Mouse (Mus musculus): ENCODE measurements around the gene Braf. TPM values are rescaled to one million over a fixed set of nuclear protein-coding genes. Genes with fewer than 3 reads are reported as not detected.

Braf gene
- polyA plus RNA-seq, 1 experiment from 2014 or later = 13.5 TPM

- Histone ChIP-seq H3K9me3 (ENCODE audit: control insufficient read depth, low read length) (0 out of 2 replicates have a peak, but pooled peaks cover 2% of the 10 kb centered on the region), H3K27ac (replicated peaks; ENCODE audit: low read depth, low read length) (no peak overlapping the region), H3K27me3 (replicated peaks; ENCODE audit: control insufficient read depth, insufficient read depth, low read length) (no peaks in the 10 kb centered on the region), H3K4me3 (ENCODE audit: low read depth, low read length) (no peak overlapping the region), H3K4me2 (ENCODE audit: low read depth, low read length) (no peak overlapping the region), H3K4me1 (ENCODE audit: control insufficient read depth, insufficient read depth, low read length) (no peaks in the 10 kb centered on the region), H3K36me3 (ENCODE audit: control insufficient read depth, insufficient read depth, low read length) (peaks cover 10% of the 10 kb centered on the region), H3K9ac (ENCODE audit: low read depth, low read length) (no peak overlapping the region)
- DNase-seq (ENCODE audit: low spot score) (no peak), ATAC-seq (ENCODE audit: low read depth) (no peak)
- 40% methylated on average over 5 of the region's 5 CpGs for WGBS
Measured at GRCm38 (mm10) chr6:39681795-39682194, 43.5 kb downstream of the Braf start.

GRCm38 (mm10) chr6:39680524-39680923 lies 44.7 kb downstream of the Braf start:
- 21% methylated on average over 4 of the region's 4 CpGs for WGBS
- Histone ChIP-seq H3K9me3 (ENCODE audit: control insufficient read depth, low read length) (0 out of 2 replicates have a peak, but pooled peaks cover 3% of the 10 kb centered on the region), H3K9ac (ENCODE audit: low read depth, low read length) (no peak overlapping the region), H3K36me3 (ENCODE audit: control insufficient read depth, insufficient read depth, low read length) (peaks cover 22% of the 10 kb centered on the region), H3K4me2 (ENCODE audit: low read depth, low read length) (no peak overlapping the region), H3K4me3 (ENCODE audit: low read depth, low read length) (no peak overlapping the region), H3K27me3 (replicated peaks; ENCODE audit: control insufficient read depth, insufficient read depth, low read length) (no peaks in the 10 kb centered on the region), H3K4me1 (ENCODE audit: control insufficient read depth, insufficient read depth, low read length) (no peaks in the 10 kb centered on the region), H3K27ac (replicated peaks; ENCODE audit: low read depth, low read length) (no peak overlapping the region)
- ATAC-seq (ENCODE audit: low read depth) = no peak
- DNase-seq (ENCODE audit: low spot score) = no peak

- Histone ChIP-seq H3K27me3 (replicated peaks; ENCODE audit: control insufficient read depth, insufficient read depth, low read length) (no peaks in the 10 kb centered on the region), H3K4me1 (ENCODE audit: control insufficient read depth, insufficient read depth, low read length) (no peaks in the 10 kb centered on the region)
Measured at GRCm38 (mm10) chr6:39678241-39678640, 47.0 kb downstream of the Braf start.

GRCm38 (mm10) chr6:39675081-39675480 lies 50.2 kb downstream of the Braf start:
- H3K4me2 ChIP-seq (ENCODE audit: low read depth, low read length) = no peak overlapping the region
- no peak overlapping the region for H3K4me3 ChIP-seq (ENCODE audit: low read depth, low read length)
- no peaks in the 10 kb centered on the region for H3K27me3 ChIP-seq (replicated peaks; ENCODE audit: control insufficient read depth, insufficient read depth, low read length)
- WGBS = 80% methylated on average over 7 of the region's 7 CpGs
- H3K9ac ChIP-seq (ENCODE audit: low read depth, low read length) = no peak overlapping the region
- H3K27ac ChIP-seq (replicated peaks; ENCODE audit: low read depth, low read length) = no peak overlapping the region
- H3K36me3 ChIP-seq (ENCODE audit: control insufficient read depth, insufficient read depth, low read length) = peaks cover 41% of the 10 kb centered on the region
- no peak for DNase-seq (ENCODE audit: low spot score)
- ATAC-seq (ENCODE audit: low read depth) = no peak
- H3K4me1 ChIP-seq (ENCODE audit: control insufficient read depth, insufficient read depth, low read length) = no peaks in the 10 kb centered on the region
- 0 out of 2 replicates have a peak, but pooled peaks cover 3% of the 10 kb centered on the region for H3K9me3 ChIP-seq (ENCODE audit: control insufficient read depth, low read length)

More at GRCm38 (mm10) chr6:39678241-39678640, 47.0 kb downstream of the Braf start:
- H3K4me2 ChIP-seq (ENCODE audit: low read depth, low read length) = no peak overlapping the region
- no peak overlapping the region for H3K9ac ChIP-seq (ENCODE audit: low read depth, low read length)
- DNase-seq (ENCODE audit: low spot score) (no peak), ATAC-seq (ENCODE audit: low read depth) (no peak)
- no peak overlapping the region for H3K27ac ChIP-seq (replicated peaks; ENCODE audit: low read depth, low read length)
- 0 out of 2 replicates have a peak, but pooled peaks cover 3% of the 10 kb centered on the region for H3K9me3 ChIP-seq (ENCODE audit: control insufficient read depth, low read length)
- H3K36me3 ChIP-seq (ENCODE audit: control insufficient read depth, insufficient read depth, low read length) = peaks cover 31% of the 10 kb centered on the region
- no peak overlapping the region for H3K4me3 ChIP-seq (ENCODE audit: low read depth, low read length)
- WGBS = 97% methylated on average over 1 of the region's 1 CpGs

- no peak overlapping the region for H3K4me3 ChIP-seq (ENCODE audit: low read depth, low read length)
- H3K4me1 ChIP-seq (ENCODE audit: control insufficient read depth, insufficient read depth, low read length) = no peaks in the 10 kb centered on the region
- H3K9me3 ChIP-seq (ENCODE audit: control insufficient read depth, low read length) = no peaks in the 10 kb centered on the region
- H3K36me3 ChIP-seq (ENCODE audit: control insufficient read depth, insufficient read depth, low read length) = peaks cover 54% of the 10 kb centered on the region
- no peaks in the 10 kb centered on the region for H3K27me3 ChIP-seq (replicated peaks; ENCODE audit: control insufficient read depth, insufficient read depth, low read length)
- no peak overlapping the region for H3K9ac ChIP-seq (ENCODE audit: low read depth, low read length)
- no peak for ATAC-seq (ENCODE audit: low read depth)
- no peak for DNase-seq (ENCODE audit: low spot score)
- H3K4me2 ChIP-seq (ENCODE audit: low read depth, low read length) = no peak overlapping the region
- H3K27ac ChIP-seq (replicated peaks; ENCODE audit: low read depth, low read length) = no peak overlapping the region
- 92% methylated on average over 2 of the region's 2 CpGs for WGBS
Measured at GRCm38 (mm10) chr6:39611296-39611695, 114.0 kb downstream of the Braf start.

GRCm38 (mm10) chr6:39610207-39610606 lies 115.1 kb downstream of the Braf start:
- H3K36me3 ChIP-seq (ENCODE audit: control insufficient read depth, insufficient read depth, low read length) = peaks cover 53% of the 10 kb centered on the region
- no peak overlapping the region for H3K4me3 ChIP-seq (ENCODE audit: low read depth, low read length)
- no peak overlapping the region for H3K9ac ChIP-seq (ENCODE audit: low read depth, low read length)
- H3K4me2 ChIP-seq (ENCODE audit: low read depth, low read length) = no peak overlapping the region
- ATAC-seq (ENCODE audit: low read depth) (no peak), DNase-seq (ENCODE audit: low spot score) (no peak)
- no peaks in the 10 kb centered on the region for H3K27me3 ChIP-seq (replicated peaks; ENCODE audit: control insufficient read depth, insufficient read depth, low read length)
- H3K4me1 ChIP-seq (ENCODE audit: control insufficient read depth, insufficient read depth, low read length) = no peaks in the 10 kb centered on the region
- no peaks in the 10 kb centered on the region for H3K9me3 ChIP-seq (ENCODE audit: control insufficient read depth, low read length)
- H3K27ac ChIP-seq (replicated peaks; ENCODE audit: low read depth, low read length) = no peak overlapping the region
- WGBS = 62% methylated on average over 2 of the region's 2 CpGs

GRCm38 (mm10) chr6:39607365-39607764 lies 117.9 kb downstream of the Braf start:
- 70% methylated on average over 5 of the region's 5 CpGs for WGBS

GRCm38 (mm10) chr6:39606862-39607261 lies 118.4 kb downstream of the Braf start:
- H3K36me3 ChIP-seq (ENCODE audit: control insufficient read depth, insufficient read depth, low read length) = peaks cover 51% of the 10 kb centered on the region; the same call in 1 of the 2 replicates
- no peak overlapping the region for H3K9ac ChIP-seq (ENCODE audit: low read depth, low read length)
- ATAC-seq (ENCODE audit: low read depth) = no peak
- H3K27me3 ChIP-seq (replicated peaks; ENCODE audit: control insufficient read depth, insufficient read depth, low read length) = no peaks in the 10 kb centered on the region
- no peak overlapping the region for H3K4me3 ChIP-seq (ENCODE audit: low read depth, low read length)
- H3K4me1 ChIP-seq (ENCODE audit: control insufficient read depth, insufficient read depth, low read length) = no peaks in the 10 kb centered on the region
- DNase-seq (ENCODE audit: low spot score) = no peak
- 65% methylated on average over 3 of the region's 3 CpGs for WGBS
- no peak overlapping the region for H3K27ac ChIP-seq (replicated peaks; ENCODE audit: low read depth, low read length)
- H3K4me2 ChIP-seq (ENCODE audit: low read depth, low read length) = no peak overlapping the region
- no peaks in the 10 kb centered on the region for H3K9me3 ChIP-seq (ENCODE audit: control insufficient read depth, low read length)

More at GRCm38 (mm10) chr6:39607365-39607764, 117.9 kb downstream of the Braf start:
- Histone ChIP-seq H3K4me1 (ENCODE audit: control insufficient read depth, insufficient read depth, low read length) (no peaks in the 10 kb centered on the region), H3K4me3 (ENCODE audit: low read depth, low read length) (no peak overlapping the region), H3K9me3 (ENCODE audit: control insufficient read depth, low read length) (no peaks in the 10 kb centered on the region), H3K27me3 (replicated peaks; ENCODE audit: control insufficient read depth, insufficient read depth, low read length) (no peaks in the 10 kb centered on the region), H3K27ac (replicated peaks; ENCODE audit: low read depth, low read length) (no peak overlapping the region), H3K9ac (ENCODE audit: low read depth, low read length) (no peak overlapping the region), H3K4me2 (ENCODE audit: low read depth, low read length) (no peak overlapping the region), H3K36me3 (ENCODE audit: control insufficient read depth, insufficient read depth, low read length) (peaks cover 51% of the 10 kb centered on the region; the same call in 1 of the 2 replicates)
- DNase-seq (ENCODE audit: low spot score) (peak; percentile 36), ATAC-seq (ENCODE audit: low read depth) (peak; percentile 57; the same call in 1 of the 2 replicates)

GRCm38 (mm10) chr6:39606056-39606455 lies 119.2 kb downstream of the Braf start:
- H3K4me1 ChIP-seq (ENCODE audit: control insufficient read depth, insufficient read depth, low read length) = no peaks in the 10 kb centered on the region
- ATAC-seq (ENCODE audit: low read depth) = no peak
- no peak for DNase-seq (ENCODE audit: low spot score)
- H3K9ac ChIP-seq (ENCODE audit: low read depth, low read length) = no peak overlapping the region
- WGBS = 84% methylated on average over 6 of the region's 6 CpGs
- no peaks in the 10 kb centered on the region for H3K27me3 ChIP-seq (replicated peaks; ENCODE audit: control insufficient read depth, insufficient read depth, low read length)
- H3K4me2 ChIP-seq (ENCODE audit: low read depth, low read length) = no peak overlapping the region
- H3K4me3 ChIP-seq (ENCODE audit: low read depth, low read length) = no peak overlapping the region
- H3K36me3 ChIP-seq (ENCODE audit: control insufficient read depth, insufficient read depth, low read length) = peaks cover 54% of the 10 kb centered on the region; the same call in 1 of the 2 replicates
- no peaks in the 10 kb centered on the region for H3K9me3 ChIP-seq (ENCODE audit: control insufficient read depth, low read length)
- H3K27ac ChIP-seq (replicated peaks; ENCODE audit: low read depth, low read length) = no peak overlapping the region
